Mouse (Mus musculus): Measurements from ENCODE around the gene Mmaa. TPM values are rescaled to one million over a fixed set of nuclear protein-coding genes. Genes with fewer than 3 reads are reported as not detected.

The Mmaa gene
- polyA plus RNA-seq, 1 experiment: 6.4 TPM

DNA sequence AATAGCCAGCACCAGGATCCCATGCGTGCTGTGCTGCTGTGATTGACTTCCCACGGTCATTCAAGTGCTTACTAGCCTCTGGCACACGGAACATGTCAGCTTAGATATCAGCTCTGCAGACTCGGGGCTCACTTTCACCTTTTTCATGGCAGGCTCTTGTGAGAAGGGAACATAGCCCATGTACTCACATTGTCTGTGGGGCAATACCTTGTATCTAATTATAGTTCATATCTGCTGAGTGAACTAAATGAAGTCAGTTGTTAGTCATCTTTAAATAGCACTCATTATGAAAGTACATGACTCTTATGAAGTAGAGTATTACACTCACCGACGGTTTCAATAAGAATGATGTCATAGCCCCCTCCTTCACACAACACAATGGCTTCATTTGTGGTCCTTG lies 21.0 kb downstream of the Mmaa start:
- Histone ChIP-seq H3K4me3 (replicated peaks; ENCODE audit: extremely low read depth, low read depth, low read length) (no peak overlapping the region), H3K4me1 (ENCODE audit: control insufficient read depth, insufficient read depth, low read length) (no peaks in the 10 kb centered on the region; the same call in 1 of the 2 replicates)
- WGBS: 78% methylated on average over 6 of the region's 6 CpGs
- DNase-seq: no peak
- no peak for TF ChIP-seq CTCF (IDR thresholded peaks at IDR 0.05; ENCODE audit: insufficient read depth, low read length)
- TF ChIP-seq POLR2A (IDR thresholded peaks at IDR 0.05; ENCODE audit: borderline replicate concordance, extremely low read depth, low read depth, low read length): no peak

GRCm38 (mm10) chr8:79272676-79273075 lies 22.1 kb downstream of the Mmaa start:
- no peak for DNase-seq
- TF ChIP-seq CTCF (IDR thresholded peaks at IDR 0.05; ENCODE audit: insufficient read depth, low read length) (no peak), POLR2A (IDR thresholded peaks at IDR 0.05; ENCODE audit: borderline replicate concordance, extremely low read depth, low read depth, low read length) (no peak)
- Histone ChIP-seq H3K4me1 (ENCODE audit: control insufficient read depth, insufficient read depth, low read length) (no peaks in the 10 kb centered on the region; the same call in 1 of the 2 replicates), H3K4me3 (replicated peaks; ENCODE audit: extremely low read depth, low read depth, low read length) (no peak overlapping the region)
- WGBS: 82% methylated on average over 4 of the region's 4 CpGs

GRCm38 (mm10) chr8:79268921-79269320 lies 25.8 kb downstream of the Mmaa start:
- H3K4me3 ChIP-seq (replicated peaks; ENCODE audit: extremely low read depth, low read depth, low read length): no peak overlapping the region
- no peak for DNase-seq
- TF ChIP-seq POLR2A (IDR thresholded peaks at IDR 0.05; ENCODE audit: borderline replicate concordance, extremely low read depth, low read depth, low read length) (no peak), CTCF (IDR thresholded peaks at IDR 0.05; ENCODE audit: insufficient read depth, low read length) (no peak)
- no peaks in the 10 kb centered on the region; the same call in 1 of the 2 replicates for H3K4me1 ChIP-seq (ENCODE audit: control insufficient read depth, insufficient read depth, low read length)
- WGBS: 95% methylated on average over 7 of the region's 7 CpGs

GRCm38 (mm10) chr8:79261920-79262319 lies 32.8 kb downstream of the Mmaa start:
- DNase-seq: no peak
- WGBS: 78% methylated on average over 5 of the region's 5 CpGs
- Histone ChIP-seq H3K4me3 (replicated peaks; ENCODE audit: extremely low read depth, low read depth, low read length) (no peak overlapping the region), H3K4me1 (ENCODE audit: control insufficient read depth, insufficient read depth, low read length) (no peaks in the 10 kb centered on the region)
- TF ChIP-seq CTCF (IDR thresholded peaks at IDR 0.05; ENCODE audit: insufficient read depth, low read length): no peak
- no peak for TF ChIP-seq POLR2A (IDR thresholded peaks at IDR 0.05; ENCODE audit: borderline replicate concordance, extremely low read depth, low read depth, low read length)

- 46% methylated on average over 8 of the region's 8 CpGs for WGBS
- no peaks in the 10 kb centered on the region for H3K4me1 ChIP-seq (ENCODE audit: control insufficient read depth, insufficient read depth, low read length)
- no peak overlapping the region for H3K4me3 ChIP-seq (replicated peaks; ENCODE audit: extremely low read depth, low read depth, low read length)
- TF ChIP-seq CTCF (IDR thresholded peaks at IDR 0.05; ENCODE audit: insufficient read depth, low read length) (no peak), POLR2A (IDR thresholded peaks at IDR 0.05; ENCODE audit: borderline replicate concordance, extremely low read depth, low read depth, low read length) (no peak)
- no peak for DNase-seq
These were observed 38.5 kb downstream of the Mmaa start for GRCm38 (mm10) chr8:79256076-79256705.

DNA sequence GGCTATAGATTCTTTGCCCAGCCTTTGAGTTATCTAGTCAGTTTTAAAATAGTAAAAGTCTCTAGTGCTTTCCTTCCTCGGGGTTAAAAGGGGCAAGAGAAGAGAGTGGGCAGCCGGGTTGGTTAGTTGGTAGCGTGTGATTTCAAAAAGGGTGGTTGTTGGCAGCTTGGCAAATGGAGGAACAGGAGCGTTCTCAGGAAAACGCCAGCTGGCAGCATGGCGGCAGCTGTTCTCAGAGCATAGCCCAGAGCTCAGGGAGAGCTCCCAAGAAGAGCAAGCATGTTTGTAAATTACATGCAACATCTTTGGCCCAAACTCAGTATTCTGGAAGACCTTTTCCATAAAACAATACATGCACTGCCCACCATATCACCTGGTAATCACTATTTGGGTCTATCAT lies 41.0 kb downstream of the Mmaa start:
- WGBS: 86% methylated on average over 6 of the region's 6 CpGs
- Histone ChIP-seq H3K4me3 (replicated peaks; ENCODE audit: extremely low read depth, low read depth, low read length) (no peak overlapping the region), H3K4me1 (ENCODE audit: control insufficient read depth, insufficient read depth, low read length) (no peaks in the 10 kb centered on the region)
- DNase-seq: no peak
- TF ChIP-seq POLR2A (IDR thresholded peaks at IDR 0.05; ENCODE audit: borderline replicate concordance, extremely low read depth, low read depth, low read length) (no peak), CTCF (IDR thresholded peaks at IDR 0.05; ENCODE audit: insufficient read depth, low read length) (no peak)

- Histone ChIP-seq H3K4me3 (replicated peaks; ENCODE audit: extremely low read depth, low read depth, low read length) (no peak within 1 kb of the TSS), H3K4me1 (ENCODE audit: control insufficient read depth, insufficient read depth, low read length) (0 out of 2 replicates have a peak, but pooled peaks cover 2% of the 10 kb centered on the region)
- DNase-seq: no peak
- TF ChIP-seq CTCF (IDR thresholded peaks at IDR 0.05; ENCODE audit: insufficient read depth, low read length): no peak
- no peak for TF ChIP-seq POLR2A (IDR thresholded peaks at IDR 0.05; ENCODE audit: borderline replicate concordance, extremely low read depth, low read depth, low read length)
- WGBS: 90% methylated on average over 6 of the region's 6 CpGs
These were observed 46.3 kb downstream of the Mmaa start, which contains the start of gene 1700011L22Rik for GRCm38 (mm10) chr8:79248470-79248869. Gene 1700011L22Rik (minus strand): TSS chr8:79248570.

DNA sequence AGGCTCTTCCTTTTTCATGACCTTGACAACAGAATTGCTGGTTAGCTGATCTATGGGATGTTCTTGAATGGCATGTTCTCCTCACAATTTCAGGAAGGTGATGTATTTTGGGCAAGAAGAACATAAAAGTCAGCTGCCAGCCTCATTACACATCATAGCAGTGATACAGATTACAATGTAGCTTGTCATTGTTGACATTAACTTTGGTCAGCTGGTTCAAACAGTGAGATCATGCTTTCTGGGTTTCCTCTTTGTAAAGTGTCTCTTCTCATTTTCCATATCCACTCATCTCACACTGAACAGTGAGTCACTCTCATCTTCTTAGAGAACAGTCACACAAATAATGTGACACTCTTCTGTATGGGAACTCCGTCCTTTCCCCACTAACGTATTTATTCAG lies 51.3 kb downstream of the Mmaa start:
- DNase-seq: no peak
- 76% methylated on average over 2 of the region's 2 CpGs for WGBS
- TF ChIP-seq CTCF (IDR thresholded peaks at IDR 0.05; ENCODE audit: insufficient read depth, low read length) (no peak), POLR2A (IDR thresholded peaks at IDR 0.05; ENCODE audit: borderline replicate concordance, extremely low read depth, low read depth, low read length) (no peak)
- 0 out of 2 replicates have a peak, but pooled peaks cover 2% of the 10 kb centered on the region for H3K4me1 ChIP-seq (ENCODE audit: control insufficient read depth, insufficient read depth, low read length)
- H3K4me3 ChIP-seq (replicated peaks; ENCODE audit: extremely low read depth, low read depth, low read length): no peak overlapping the region

DNA sequence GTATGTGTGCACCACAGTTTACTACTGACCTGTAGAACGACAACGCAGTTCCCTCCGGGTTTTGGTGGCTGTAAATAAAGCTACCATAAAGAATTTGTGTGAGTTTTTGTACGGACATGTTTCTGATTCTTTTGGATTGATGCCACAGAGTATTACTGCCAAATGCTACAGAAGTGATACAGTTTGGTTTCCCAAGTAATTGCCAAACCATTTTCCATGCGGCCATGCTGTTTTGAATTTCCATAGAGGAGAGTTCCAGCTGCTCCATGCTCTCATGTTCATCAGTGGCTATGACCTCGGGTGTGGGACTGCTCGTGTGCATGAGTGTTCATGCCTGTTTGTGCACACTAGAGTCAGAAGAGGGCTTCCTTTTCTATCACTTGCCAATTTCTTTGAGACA lies 54.7 kb downstream of the Mmaa start:
- Histone ChIP-seq H3K4me3 (replicated peaks; ENCODE audit: extremely low read depth, low read depth, low read length) (no peak overlapping the region), H3K4me1 (ENCODE audit: control insufficient read depth, insufficient read depth, low read length) (no peaks in the 10 kb centered on the region)
- WGBS: 70% methylated on average over 7 of the region's 7 CpGs
- TF ChIP-seq CTCF (IDR thresholded peaks at IDR 0.05; ENCODE audit: insufficient read depth, low read length) (no peak), POLR2A (IDR thresholded peaks at IDR 0.05; ENCODE audit: borderline replicate concordance, extremely low read depth, low read depth, low read length) (no peak)
- DNase-seq: no peak

DNA sequence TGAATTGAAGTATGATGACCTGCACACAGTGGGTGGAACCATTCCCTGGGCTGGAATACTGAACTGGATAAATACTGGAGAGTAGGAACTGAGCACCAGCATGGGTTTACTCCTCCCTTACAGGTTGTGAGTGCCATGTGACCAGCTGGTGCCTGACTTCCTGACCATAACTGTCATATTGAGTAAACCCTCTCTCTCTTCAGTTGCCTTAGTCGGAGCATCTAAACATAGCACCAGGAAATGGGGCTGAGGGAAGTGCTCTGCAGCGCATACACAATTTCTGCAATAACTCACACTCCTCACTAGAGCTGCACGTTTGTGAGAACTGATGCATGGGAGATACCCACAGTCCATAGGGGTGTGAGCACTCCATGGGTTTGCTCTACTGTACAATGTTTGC lies 55.4 kb downstream of the Mmaa start:
- TF ChIP-seq POLR2A (IDR thresholded peaks at IDR 0.05; ENCODE audit: borderline replicate concordance, extremely low read depth, low read depth, low read length) (no peak), CTCF (IDR thresholded peaks at IDR 0.05; ENCODE audit: insufficient read depth, low read length) (no peak)
- DNase-seq: no peak
- Histone ChIP-seq H3K4me1 (ENCODE audit: control insufficient read depth, insufficient read depth, low read length) (no peaks in the 10 kb centered on the region), H3K4me3 (replicated peaks; ENCODE audit: extremely low read depth, low read depth, low read length) (no peak overlapping the region)
- 39% methylated on average over 3 of the region's 3 CpGs for WGBS
